Mouse (Mus musculus): ENCODE results near the gene Gm4567.
"Not testable (repeated sequence)": the region's sequence is repeated elsewhere in the genome, so short reads cannot be mapped to it uniquely, and the experiment has no call there.

Gene Gm4567

GRCm38 (mm10) chr7:22719610-22720009 lies at the start of gene Gm4567:
Gm4567 (minus strand) TSS chr7:22719710.
- not testable (repeated sequence) for DNase-seq

GRCm38 (mm10) chr7:22761397-22761796 lies 41.9 kb upstream of the Gm4567 start, which contains the start of gene Vmn1r157:
Vmn1r157 (plus strand) TSS chr7:22761697.
- not testable (repeated sequence) for DNase-seq

GRCm38 (mm10) chr7:22692217-22692616 lies 27.3 kb downstream of the Gm4567 start, which contains the start of gene Gm8693:
Gm8693 (minus strand) TSS chr7:22692317.
- DNase-seq, result not testable (repeated sequence)

All from cerebellum, adult 18-20 months (tissue).